Comparison of ENCODE assay signal across 8 mouse cellular contexts in genomic region chr4:95008175-95009057, GRCm38 (mm10). TPM values are rescaled to one million over a fixed set of nuclear protein-coding genes. Genes with fewer than 3 reads are reported as not detected.
DNase-seq lines count a peak whose midpoint lies in the region; ATAC-seq lines count a peak whose summit lies in the region.

No protein-coding gene starts in this region.

- no peaks in the 10 kb centered on the region for H3K27me3 ChIP-seq in intestine, embryonic 14.5 days (replicated peaks; ENCODE audit: control insufficient read depth, insufficient read depth, low read length)
- H3K27me3 ChIP-seq in midbrain, embryonic 11.5 days (ENCODE audit: control insufficient read depth, insufficient read depth, low read length) = no peaks in the 10 kb centered on the region

- H3K4me2 ChIP-seq in intestine, embryonic 14.5 days (ENCODE audit: low read length) = no peak overlapping the region
- no peak overlapping the region for H3K4me2 ChIP-seq in midbrain, embryonic 11.5 days

- H3K27ac ChIP-seq in intestine, embryonic 14.5 days (ENCODE audit: low read depth) = no peak overlapping the region
- no peak overlapping the region for H3K27ac ChIP-seq in midbrain, embryonic 11.5 days (ENCODE audit: low read depth, low read length)

- DNase-seq in T-cell, adult 2 months (ENCODE audit: low spot score) = peak; percentile 50
- peak; percentile 52 for DNase-seq in cerebellum, adult 9-11 months
- DNase-seq in frontal cortex, postnatal 25 days (ENCODE audit: low spot score in 2 of 2) = peak; percentile 66 to 68
- DNase-seq in intestine, embryonic 14.5 days (ENCODE audit: low spot score) = peak; percentile 89
- DNase-seq in left cerebral cortex, adult 8-10 months (ENCODE audit: low spot score in 2 of 2) = peak; percentile 22 to 72
- DNase-seq in midbrain, embryonic 11.5 days (ENCODE audit: low spot score, missing footprints) = peak; percentile 97
- DNase-seq in right cerebral cortex, postnatal 36 days (ENCODE audit: low spot score in 2 of 2) = peak; percentile 32 to 54

- H3K9ac ChIP-seq in intestine, embryonic 14.5 days (ENCODE audit: low read length) = no peak overlapping the region
- H3K9ac ChIP-seq in midbrain, embryonic 11.5 days (ENCODE audit: low read length) = no peak overlapping the region

- WGBS in intestine, embryonic 14.5 days = 43% methylated on average over 13 of the region's 13 CpGs
- WGBS in midbrain, embryonic 11.5 days = 47% methylated on average over 13 of the region's 13 CpGs

- H3K9me3 ChIP-seq in intestine, embryonic 14.5 days (ENCODE audit: control insufficient read depth, low read length) = peaks cover 3% of the 10 kb centered on the region; the same call in 1 of the 2 replicates
- no peaks in the 10 kb centered on the region for H3K9me3 ChIP-seq in midbrain, embryonic 11.5 days (ENCODE audit: control insufficient read depth, low read length)

- no peak overlapping the region for H3K4me3 ChIP-seq in intestine, embryonic 14.5 days (ENCODE audit: low read depth, low read length)
- no peak overlapping the region for H3K4me3 ChIP-seq in midbrain, embryonic 11.5 days (ENCODE audit: low read depth, low read length)

- H3K4me1 ChIP-seq in intestine, embryonic 14.5 days (replicated peaks; ENCODE audit: control insufficient read depth, insufficient read depth, low read length) = no peaks in the 10 kb centered on the region
- H3K4me1 ChIP-seq in midbrain, embryonic 11.5 days (ENCODE audit: control insufficient read depth, insufficient read depth, low read length) = no peaks in the 10 kb centered on the region

- peak; percentile 52; the same call in 1 of the 2 replicates for ATAC-seq in intestine, embryonic 14.5 days (replicated peaks; ENCODE audit: low FRiP score, low TSS enrichment, low read depth)
- peak; percentile 76 for ATAC-seq in midbrain, embryonic 11.5 days (ENCODE audit: low FRiP score)
- ATAC-seq in erythroid progenitor cell, adult 5-6 weeks (replicated peaks; ENCODE audit: low FRiP score, poor library complexity, severe bottlenecking) = no peak

- no peaks in the 10 kb centered on the region for H3K36me3 ChIP-seq in intestine, embryonic 14.5 days (ENCODE audit: control insufficient read depth, insufficient read depth, low read length)
- H3K36me3 ChIP-seq in midbrain, embryonic 11.5 days (ENCODE audit: control insufficient read depth, insufficient read depth, low read length) = no peaks in the 10 kb centered on the region

RNA-seq across cellular contexts. Expression of gene Mysm1, which starts 29.5 kb away (rescaled TPM):
- polyA plus RNA-seq in intestine, embryonic 14.5 days (2014; fragmentation: Nextera tagmentation; extraction: Ambion mirVana) = 32.4 and 36.7 TPM in 2 replicates
- 10 to 100 TPM; 29.3 to 39.6 (median 36.1) TPM for total RNA-seq in left cerebral cortex, adult 8-10 months (2022)
- 24.2 and 28.3 TPM in 2 replicates for polyA plus RNA-seq in midbrain, embryonic 11.5 days (2014; fragmentation: Nextera tagmentation; extraction: Ambion mirVana)
- total RNA-seq in erythroid progenitor cell, adult 5-6 weeks (2015; ENCODE audit: low replicate concordance) = 22.2 and 23.1 TPM in 2 replicates
- total RNA-seq in erythroid progenitor cell, adult 5-6 weeks (2017; ENCODE audit: low replicate concordance) = 27.5 and 30.2 TPM in 2 replicates

RNA-seq across cellular contexts. Expression of gene Jun, which starts 43.6 kb away (rescaled TPM):
- polyA plus RNA-seq in intestine, embryonic 14.5 days (2014; fragmentation: Nextera tagmentation; extraction: Ambion mirVana) = 56.0 and 61.7 TPM in 2 replicates
- total RNA-seq in left cerebral cortex, adult 8-10 months (2022) = 10 to 100 TPM; 34.5 to 49.9 (median 40.0) TPM
- polyA plus RNA-seq in midbrain, embryonic 11.5 days (2014; fragmentation: Nextera tagmentation; extraction: Ambion mirVana) = 26.1 and 29.1 TPM in 2 replicates
- total RNA-seq in erythroid progenitor cell, adult 5-6 weeks (2015; ENCODE audit: low replicate concordance) = 10.8 and 24.7 TPM in 2 replicates
- 13.6 and 21.2 TPM in 2 replicates for total RNA-seq in erythroid progenitor cell, adult 5-6 weeks (2017; ENCODE audit: low replicate concordance)

Comparison
In these comparisons a context has a peak if more than half of its experiments do, and no peak if none do; other contexts are left out.
1. DNase-seq: peak in every context shown above with its lines; median percentile 97 in midbrain, embryonic 11.5 days; 89 in intestine, embryonic 14.5 days; 67 in frontal cortex, postnatal 25 days; 52 in cerebellum, adult 9-11 months; 50 in T-cell, adult 2 months; 47 in left cerebral cortex, adult 8-10 months; 43 in right cerebral cortex, postnatal 36 days.